Mouse (Mus musculus) cortical plate, adult 2 months (tissue): ENCODE data around the gene Zfp612.

Source experiments
- CTCF ChIP-seq: fragments of 200-500 bp; IDR thresholded peaks from 2 replicates; pipeline ENCODE4 v1.5.1; 2011; ENCODE audit warnings: mild to moderate bottlenecking, control low read depth, low read length; ENCODE audit not compliant: insufficient read depth; ENCODE audit errors: extremely low read depth
- POLR2A ChIP-seq: fragments of 200-500 bp; IDR thresholded peaks from 2 replicates; pipeline ENCODE4 v1.6.1; 2011; ENCODE audit warnings: mild to moderate bottlenecking, low read length, control low read depth; ENCODE audit not compliant: insufficient read depth; ENCODE audit errors: extremely low read depth

- no peak for TF ChIP-seq CTCF
- no peak for TF ChIP-seq POLR2A
These were observed 21.4 kb downstream of the Zfp612 start, which contains the start of gene Gm21964 for GRCm38 (mm10) chr8:110100907-110101306.
